Mouse (Mus musculus): Measurements from ENCODE around the gene Mertk.

Gene Mertk

GRCm38 (mm10) chr2:128722106-128722710 is 23.5 kb downstream of the Mertk start:
- DNase-seq (ENCODE audit: low read depth in 2 of 2, low spot score in 2 of 2), result no peak

DNA sequence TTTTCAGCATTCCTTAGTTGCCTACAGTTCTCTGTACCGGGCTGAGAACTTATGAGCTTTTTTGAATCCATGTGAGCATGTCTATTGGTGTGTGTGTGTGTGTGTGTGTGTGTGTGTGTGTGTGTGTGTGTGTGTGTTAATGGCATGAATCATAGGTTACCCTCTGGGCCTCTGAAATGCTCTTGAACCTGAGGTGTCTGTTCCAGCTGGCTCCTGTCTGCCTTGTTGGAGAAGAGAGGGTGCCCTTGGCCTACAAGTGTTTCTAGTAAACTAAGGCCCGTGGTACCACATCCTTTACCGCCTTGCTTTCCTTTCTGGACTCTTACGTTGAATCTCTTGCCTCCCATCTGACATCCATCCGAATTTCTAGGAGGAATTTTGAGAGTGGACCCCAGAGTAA is 27.3 kb downstream of the Mertk start:
- DNase-seq (ENCODE audit: low read depth in 2 of 2, low spot score in 2 of 2), result no peak

- no peak for DNase-seq (ENCODE audit: low read depth in 2 of 2, low spot score in 2 of 2)
Observed at GRCm38 (mm10) chr2:128726626-128727025, 27.9 kb downstream of the Mertk start.

DNA sequence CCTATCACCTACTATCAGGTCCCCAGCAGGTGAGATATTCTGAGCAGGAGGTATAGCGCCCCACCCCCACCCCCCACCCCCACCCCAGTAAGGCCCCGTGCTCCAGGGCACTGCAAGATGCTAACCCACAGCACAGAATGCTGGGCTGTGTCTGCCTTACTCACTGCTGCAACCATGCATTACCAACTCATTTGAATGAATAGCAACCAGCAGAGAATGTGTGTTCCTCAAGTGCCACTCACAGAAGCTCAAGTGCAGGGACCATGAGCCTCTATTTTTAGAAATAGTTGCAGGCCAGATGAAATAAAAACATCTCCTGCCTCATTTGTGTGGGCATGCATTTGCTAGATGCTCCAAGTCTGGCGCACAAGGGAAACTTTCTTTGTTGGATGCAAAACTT is 28.8 kb downstream of the Mertk start:
- DNase-seq (ENCODE audit: low read depth in 2 of 2, low spot score in 2 of 2), result no peak

GRCm38 (mm10) chr2:128728066-128728465 is 29.3 kb downstream of the Mertk start:
- DNase-seq (ENCODE audit: low read depth in 2 of 2, low spot score in 2 of 2), result no peak

GRCm38 (mm10) chr2:128729141-128729540 is 30.4 kb downstream of the Mertk start:
- no peak for DNase-seq (ENCODE audit: low read depth in 2 of 2, low spot score in 2 of 2)

GRCm38 (mm10) chr2:128731514-128731913 is 32.8 kb downstream of the Mertk start:
- DNase-seq (ENCODE audit: low read depth in 2 of 2, low spot score in 2 of 2), result no peak

- no peak for DNase-seq (ENCODE audit: low read depth in 2 of 2, low spot score in 2 of 2)
Observed at GRCm38 (mm10) chr2:128731951-128732350, 33.2 kb downstream of the Mertk start.

DNA sequence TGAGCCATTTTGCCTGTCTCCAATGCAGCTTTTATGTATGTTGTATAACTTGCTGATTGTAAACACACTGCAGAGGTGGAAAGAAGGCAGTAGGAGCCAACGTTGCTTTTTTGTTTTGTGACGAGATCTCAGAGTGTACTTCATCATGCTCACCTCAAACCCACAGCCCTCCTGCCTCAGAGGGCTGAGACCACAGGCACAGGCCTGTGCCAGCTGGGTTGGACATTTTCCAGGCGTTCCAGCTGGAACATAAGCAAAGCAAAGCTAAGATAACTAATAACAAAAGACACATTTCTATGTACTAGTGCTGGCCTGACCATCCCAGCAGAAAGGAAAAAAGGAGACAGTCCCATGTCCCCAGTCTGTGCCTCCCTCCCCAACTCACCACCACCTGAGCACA is 36.3 kb downstream of the Mertk start:
- no peak for DNase-seq (ENCODE audit: low read depth in 2 of 2, low spot score in 2 of 2)

- no peak for DNase-seq (ENCODE audit: low read depth in 2 of 2, low spot score in 2 of 2)
Observed at GRCm38 (mm10) chr2:128737051-128737450, 38.3 kb downstream of the Mertk start.

DNA sequence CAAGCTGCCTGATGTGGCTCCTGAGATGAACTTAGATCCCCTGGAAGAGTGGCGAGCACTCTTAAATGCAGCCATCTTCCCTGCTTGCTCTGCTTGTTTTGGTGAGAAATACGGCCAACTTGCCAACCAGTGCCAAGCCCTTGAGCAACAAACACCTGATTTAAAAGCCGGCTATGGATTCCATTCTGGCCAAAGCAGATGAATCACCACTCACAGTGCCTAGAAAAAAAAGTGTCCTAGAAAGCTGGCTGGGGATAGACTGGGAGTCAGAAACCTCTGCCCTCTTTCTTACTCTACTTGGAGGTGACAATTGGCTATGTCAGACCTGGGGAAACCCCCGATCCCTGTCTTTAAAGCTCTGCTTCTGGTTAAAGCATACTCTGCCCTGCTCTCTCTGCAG is 39.0 kb downstream of the Mertk start:
- no peak for DNase-seq (ENCODE audit: low read depth in 2 of 2, low spot score in 2 of 2)

DNA sequence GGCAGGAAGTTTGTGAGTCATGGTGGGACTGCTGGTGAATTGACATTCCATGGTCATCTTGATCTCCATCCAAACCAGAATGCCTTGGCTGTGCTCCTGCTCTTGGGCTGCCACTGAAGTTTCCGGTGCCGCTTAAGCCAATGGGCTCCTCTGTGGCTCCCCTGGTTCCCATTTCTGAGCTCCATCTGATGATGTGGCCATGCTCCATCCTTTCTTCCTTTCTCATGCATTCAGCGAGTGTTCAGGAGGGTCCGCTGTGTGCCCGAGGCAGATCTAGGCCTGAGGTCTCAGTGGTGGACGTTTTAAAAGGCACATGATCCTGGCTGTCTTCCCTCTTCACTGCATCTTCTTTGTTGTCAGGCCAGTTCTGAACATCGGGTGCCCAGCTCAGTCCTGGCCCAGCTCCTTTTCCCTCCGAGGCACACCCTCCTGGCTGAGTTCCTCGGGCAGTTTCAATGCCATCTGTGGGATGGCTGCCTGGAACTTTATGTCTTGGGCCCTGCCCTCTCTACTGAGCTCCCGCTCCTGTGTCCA is 40.0 kb downstream of the Mertk start:
- no peak for DNase-seq (ENCODE audit: low read depth in 2 of 2, low spot score in 2 of 2)

DNA sequence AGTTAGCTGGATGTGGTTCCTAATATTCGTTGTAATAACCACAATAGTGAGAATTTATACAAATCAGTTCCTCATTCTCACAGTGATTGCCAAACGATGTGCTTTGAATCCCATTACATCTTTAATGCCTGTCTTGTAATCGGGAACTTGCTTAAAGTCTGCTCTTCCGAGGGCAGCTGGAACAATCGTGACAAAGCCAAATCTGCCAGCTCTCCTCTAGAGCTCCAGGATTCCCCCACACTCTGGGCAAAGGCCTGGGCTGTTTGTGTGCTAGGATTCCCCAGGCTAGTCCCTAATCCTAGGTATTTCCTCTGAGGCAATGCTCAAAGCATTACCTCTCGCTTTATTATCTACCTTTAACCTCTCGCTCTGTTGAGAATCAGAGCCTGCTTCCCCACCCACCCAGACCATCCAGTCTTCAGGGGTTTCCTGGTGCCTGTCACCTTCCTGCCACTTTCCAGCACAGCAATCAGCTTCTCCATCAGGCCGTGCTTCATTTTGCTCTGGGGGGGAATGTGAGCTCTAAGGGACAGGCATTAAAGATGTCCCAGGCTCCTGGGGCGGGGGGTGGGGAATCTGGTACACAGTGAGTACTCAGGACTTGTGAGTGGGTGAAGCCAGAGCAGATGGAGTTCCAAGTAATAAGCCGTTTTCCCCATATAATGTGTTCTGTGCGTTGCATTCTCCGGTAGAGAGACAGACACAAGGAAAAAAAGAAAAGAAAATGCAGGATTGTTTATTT is 47.3 kb downstream of the Mertk start:
- no peak for DNase-seq (ENCODE audit: low read depth in 2 of 2, low spot score in 2 of 2)

DNA sequence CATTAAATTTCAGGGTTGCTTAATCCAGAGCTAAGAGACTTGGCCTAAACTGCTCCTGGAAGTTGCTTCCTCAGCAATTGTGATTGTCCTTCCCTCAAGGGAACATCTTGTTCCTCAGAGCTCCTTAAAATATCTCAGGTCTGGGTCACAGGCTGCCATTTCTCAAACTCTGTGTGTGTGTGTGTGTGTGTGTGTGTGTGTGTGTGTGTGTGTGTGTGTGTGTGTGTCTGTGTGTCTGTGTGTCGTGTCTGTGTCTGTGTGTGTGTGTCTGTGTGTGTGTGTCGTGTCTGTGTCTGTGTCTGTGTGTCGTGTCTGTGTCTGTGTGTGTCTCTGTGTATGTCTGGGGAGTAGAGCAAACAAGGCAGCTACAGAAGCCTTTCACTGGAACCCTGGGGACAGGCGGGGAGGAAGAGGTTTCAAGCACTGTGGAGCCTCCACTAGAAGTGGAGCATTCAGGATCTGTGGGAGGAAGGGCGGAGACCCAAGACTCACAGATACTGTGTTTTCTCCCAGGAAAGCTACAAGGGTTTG is 47.9 kb downstream of the Mertk start:
- DNase-seq (ENCODE audit: low read depth in 2 of 2, low spot score in 2 of 2), result no peak

- DNase-seq (ENCODE audit: low read depth in 2 of 2, low spot score in 2 of 2), result no peak
Observed at GRCm38 (mm10) chr2:128747433-128748028, 48.8 kb downstream of the Mertk start.

DNA sequence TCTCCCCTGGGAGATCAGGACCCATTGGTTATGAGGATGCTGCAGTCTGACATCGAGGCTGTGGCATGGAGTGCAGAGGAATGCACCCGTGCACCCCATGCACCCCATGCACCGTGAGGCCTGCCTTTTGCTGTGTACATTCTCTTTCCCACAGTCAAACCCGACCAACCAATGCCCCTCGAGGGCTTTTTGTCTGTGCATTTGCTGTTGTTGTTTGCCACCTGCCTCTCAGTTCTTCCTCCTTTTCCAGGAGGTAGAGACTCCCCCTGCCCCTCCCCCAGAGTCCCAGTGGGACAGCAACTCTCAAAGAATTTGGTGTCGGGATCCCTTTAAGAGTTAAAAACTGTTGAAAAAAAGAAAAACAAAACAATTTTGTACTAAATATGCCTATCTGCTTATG is 49.4 kb downstream of the Mertk start:
- DNase-seq (ENCODE audit: low read depth in 2 of 2, low spot score in 2 of 2), result no peak

DNA sequence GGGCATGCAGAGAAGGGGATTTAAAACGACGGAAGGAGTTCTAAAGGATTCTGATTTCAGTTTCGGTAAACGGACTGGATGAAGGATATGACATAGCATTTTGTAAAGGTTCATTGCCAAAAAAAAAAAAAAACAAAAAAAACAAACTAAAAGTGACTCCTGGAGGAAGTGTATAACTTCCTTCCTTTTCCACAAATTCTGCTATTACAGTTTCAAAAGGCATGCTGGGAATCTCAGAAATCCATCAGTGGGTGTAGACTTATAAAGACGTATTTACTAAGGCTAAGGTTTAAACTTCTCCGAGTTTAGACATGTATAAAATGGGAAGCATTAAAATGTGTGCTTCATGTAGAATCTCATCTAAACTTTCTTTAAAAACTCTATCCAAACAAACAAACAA is 52.3 kb downstream of the Mertk start:
- no peak for DNase-seq (ENCODE audit: low read depth in 2 of 2, low spot score in 2 of 2)

DNA sequence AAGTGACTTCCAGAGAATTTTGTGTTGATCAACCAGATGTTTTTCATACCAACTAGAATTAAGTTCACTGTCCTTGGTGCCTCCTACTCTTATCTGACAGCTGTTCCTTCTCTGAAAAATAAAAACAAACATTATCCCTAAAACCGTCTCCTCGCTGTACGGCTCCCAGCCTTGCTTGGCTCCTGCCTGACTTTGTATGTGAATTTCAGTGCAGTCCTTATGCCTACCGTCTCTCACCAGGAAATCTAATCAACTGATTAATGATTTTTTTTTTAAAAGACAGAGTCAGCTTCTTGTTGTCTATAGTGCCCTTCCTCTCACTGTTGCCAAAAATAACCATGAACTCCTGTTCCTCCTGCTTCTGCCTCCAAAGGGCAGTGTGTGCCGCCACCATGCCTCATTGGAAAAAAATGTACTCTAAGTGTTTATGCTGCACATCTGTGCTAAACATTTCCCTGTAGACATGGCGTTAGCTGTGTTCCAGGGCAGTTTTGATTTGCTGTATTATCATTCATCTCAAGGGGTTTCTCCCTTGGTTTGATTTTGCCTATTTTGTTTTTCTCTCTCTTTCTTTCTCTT is 54.6 kb downstream of the Mertk start:
- no peak for DNase-seq (ENCODE audit: low read depth in 2 of 2, low spot score in 2 of 2)

GRCm38 (mm10) chr2:128755149-128755691 is 56.5 kb downstream of the Mertk start:
- DNase-seq (ENCODE audit: low read depth in 2 of 2, low spot score in 2 of 2), result no peak

DNA sequence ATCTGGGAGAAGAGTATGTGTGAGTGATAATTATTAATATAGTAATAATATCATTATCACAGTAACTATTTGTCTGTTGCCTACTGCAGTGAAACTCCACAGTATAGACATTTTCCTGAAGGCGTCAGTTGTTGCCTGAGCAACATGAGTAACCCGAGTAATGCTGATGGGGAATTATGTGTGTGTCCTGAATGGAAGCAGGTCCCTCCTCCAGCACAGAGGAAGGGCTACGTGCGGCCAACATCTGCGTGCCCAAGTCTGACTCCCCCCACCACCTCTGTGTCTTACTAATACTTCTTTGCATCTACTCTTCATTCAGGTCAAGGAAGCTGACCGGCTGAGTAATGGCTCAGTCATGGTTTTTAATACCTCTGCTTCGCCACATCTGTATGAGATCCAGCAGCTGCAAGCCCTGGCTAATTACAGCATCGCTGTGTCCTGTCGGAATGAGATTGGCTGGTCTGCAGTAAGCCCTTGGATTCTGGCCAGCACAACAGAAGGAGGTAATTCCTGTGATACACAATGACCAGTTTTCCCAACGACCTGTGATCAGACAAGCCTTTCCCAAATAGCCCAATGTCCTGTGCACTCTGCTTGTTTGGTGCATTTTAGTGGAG is 60.1 kb downstream of the Mertk start:
- DNase-seq (ENCODE audit: low read depth in 2 of 2, low spot score in 2 of 2), result no peak

- no peak for DNase-seq (ENCODE audit: low read depth in 2 of 2, low spot score in 2 of 2)
Observed at GRCm38 (mm10) chr2:128762008-128762407, 63.3 kb downstream of the Mertk start.
